Mouse (Mus musculus) mouse embryonic stem cell (cell line): Measurements from ENCODE around the gene Zscan20.

Experiments used
- in situ Hi-C, 2 experiments: fragments of 300-500 bp; cut with MboI; formaldehyde crosslinking; loops; 1 replicate in 1 of 2; 3 replicates in 1 of 2; pipeline ENCODE4 v1.14.3; 2019 to 2020; ENCODE audit warnings: low sequenced_read_pairs in 2 of 2, low pct_unique_long_range_greater_than_20kb in 1 of 2, mixed read lengths in 1 of 2; ENCODE audit not compliant: unreplicated experiment in 1 of 2

Gene Zscan20

DNA sequence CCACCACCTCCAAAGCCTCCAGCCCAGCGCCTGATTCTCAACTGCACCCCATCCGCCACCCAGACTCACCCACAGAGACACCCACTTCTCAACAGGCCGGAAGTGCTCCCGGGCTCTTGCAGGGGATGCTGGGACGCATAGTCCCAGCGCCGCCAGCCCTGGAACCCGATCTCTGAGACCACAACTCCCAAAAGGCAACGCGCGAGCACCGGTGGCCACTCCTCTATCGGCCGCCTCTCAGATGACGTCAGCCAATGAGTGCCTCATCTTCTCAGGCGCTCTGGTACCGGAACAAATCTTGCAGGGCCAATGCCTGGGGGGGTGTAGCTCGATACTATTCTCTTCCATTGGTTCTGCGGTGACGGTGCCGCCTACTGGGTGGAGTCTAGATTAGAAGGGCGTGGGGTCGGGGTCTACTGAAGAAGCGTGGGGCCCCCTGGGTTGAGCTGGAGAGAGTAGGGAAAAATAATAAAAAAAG lies at the start of gene Zscan20:
TSS of gene Zscan20 (minus strand) at position 174 of the 478 bp plus-strand sequence.
- in situ Hi-C loops = no loop called here

DNA sequence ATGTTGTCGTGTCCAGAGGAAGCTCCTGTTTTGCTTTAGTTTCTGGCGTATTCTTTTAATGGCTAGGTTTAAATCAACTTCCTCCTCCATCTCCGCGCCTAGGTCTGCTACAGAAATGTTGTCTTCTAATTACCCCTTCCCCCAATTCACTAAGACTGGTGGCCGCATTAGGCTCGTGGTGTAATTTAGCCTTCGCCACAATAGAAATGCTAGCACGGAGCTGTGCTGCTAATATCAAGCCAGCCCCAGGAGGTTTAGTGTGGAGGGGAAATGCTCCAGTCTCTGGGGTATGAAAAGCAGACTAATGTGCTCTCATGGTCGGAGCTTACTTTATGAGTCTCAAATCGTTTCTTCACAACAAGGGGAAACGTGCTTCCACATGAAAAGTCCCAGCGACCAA lies 45.5 kb upstream of the Zscan20 start:
- in situ Hi-C loops = no loop called here

DNA sequence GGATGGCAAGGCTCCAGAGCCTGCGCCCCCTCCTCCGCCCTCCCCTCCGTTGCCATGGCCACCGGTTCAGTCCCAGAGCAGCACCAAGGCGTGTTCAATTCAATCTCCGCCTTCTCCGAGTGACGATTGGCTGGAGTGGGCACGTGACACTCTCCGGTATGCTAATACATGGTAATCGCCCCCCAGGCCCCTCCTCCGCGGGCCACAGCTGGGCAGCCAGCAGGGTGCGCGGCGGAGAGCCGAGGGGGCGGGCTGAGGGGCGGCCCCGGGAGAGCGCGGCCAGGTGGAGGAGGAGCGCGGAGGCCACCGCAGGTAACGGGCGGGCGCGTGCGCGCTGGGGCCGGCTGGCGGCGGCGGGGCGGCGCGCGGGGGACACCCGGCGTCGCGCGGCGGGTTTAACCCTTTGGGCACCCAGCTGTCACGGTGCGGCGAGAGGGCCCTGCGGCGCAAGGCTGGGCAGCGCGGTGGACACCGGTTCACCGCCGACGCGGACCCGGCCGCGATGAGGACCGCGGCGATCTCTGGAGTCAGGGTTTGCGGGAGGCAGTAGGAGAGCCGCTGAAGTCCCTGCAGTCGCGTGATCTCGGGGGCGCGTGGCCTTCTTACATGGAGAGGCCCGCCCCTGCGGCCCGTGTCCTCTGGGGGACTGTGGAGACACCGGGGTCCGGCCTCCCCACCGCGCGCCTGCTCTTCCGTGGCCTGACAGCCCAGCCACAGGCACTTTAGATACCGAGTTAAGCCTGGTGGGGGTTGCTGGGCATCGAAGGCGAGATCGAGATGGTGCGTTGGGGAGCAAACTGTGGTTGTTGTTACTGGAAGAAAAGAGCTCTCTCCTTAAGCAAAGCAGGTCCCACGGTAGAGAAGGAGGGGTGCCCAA lies 44.8 kb upstream of the Zscan20 start, which contains the start of gene Phc2:
TSS of gene Phc2 (plus strand) at position 198 of the 877 bp plus-strand sequence.
- in situ Hi-C loops = no loop called here

DNA sequence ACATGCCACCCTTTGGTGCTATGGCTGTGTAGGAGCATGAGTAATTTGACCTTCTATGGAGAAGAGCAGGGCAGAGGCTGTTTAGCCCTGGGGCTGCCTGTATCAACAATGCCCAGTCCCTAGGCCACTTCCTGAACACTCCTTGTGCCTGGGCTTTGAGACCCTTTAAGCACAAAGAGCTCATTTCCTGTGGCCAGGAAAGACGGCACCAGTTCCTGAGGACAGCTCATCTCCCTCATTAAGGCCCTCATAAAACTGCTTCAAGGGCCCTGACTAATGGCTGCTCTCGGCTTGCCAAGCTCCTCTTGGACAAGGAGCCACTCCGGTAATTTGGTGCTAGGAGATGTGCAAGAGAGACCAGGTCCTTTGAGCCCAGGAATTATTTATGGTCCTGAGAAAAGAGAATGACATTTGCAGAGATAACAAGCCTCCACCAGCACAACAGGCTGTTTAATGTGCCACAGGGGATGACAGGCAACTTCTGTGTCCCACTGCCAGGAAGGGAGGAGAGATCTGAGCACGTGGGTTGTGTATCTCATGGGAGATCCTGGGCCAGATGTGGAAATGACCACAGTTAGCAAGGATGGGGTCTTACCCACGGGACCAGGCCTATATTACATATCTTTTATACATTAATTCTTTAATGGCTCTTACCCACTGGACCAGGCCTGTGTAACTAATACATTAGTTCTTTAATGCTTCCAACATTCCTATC lies 42.8 kb upstream of the Zscan20 start:
- in situ Hi-C loops = no loop called here

DNA sequence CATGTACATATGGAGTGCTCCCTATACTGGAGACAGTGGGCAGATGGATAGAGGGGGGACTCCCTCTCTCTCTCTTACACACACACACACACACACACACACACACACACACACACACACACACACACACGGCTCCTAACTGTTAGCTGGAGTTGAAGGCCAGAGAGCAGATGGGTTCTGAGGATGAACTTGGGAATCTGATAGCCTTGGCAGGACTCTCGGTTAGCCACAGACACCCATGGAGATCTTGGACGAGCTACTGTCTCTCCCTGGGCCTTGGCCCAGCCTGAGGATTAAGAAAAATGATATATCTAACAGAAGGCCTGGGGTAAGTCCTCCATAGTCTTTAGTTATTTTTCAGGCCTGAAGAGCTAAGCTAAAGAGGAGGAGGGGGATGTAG lies 41.6 kb upstream of the Zscan20 start:
- in situ Hi-C loops = no loop called here

DNA sequence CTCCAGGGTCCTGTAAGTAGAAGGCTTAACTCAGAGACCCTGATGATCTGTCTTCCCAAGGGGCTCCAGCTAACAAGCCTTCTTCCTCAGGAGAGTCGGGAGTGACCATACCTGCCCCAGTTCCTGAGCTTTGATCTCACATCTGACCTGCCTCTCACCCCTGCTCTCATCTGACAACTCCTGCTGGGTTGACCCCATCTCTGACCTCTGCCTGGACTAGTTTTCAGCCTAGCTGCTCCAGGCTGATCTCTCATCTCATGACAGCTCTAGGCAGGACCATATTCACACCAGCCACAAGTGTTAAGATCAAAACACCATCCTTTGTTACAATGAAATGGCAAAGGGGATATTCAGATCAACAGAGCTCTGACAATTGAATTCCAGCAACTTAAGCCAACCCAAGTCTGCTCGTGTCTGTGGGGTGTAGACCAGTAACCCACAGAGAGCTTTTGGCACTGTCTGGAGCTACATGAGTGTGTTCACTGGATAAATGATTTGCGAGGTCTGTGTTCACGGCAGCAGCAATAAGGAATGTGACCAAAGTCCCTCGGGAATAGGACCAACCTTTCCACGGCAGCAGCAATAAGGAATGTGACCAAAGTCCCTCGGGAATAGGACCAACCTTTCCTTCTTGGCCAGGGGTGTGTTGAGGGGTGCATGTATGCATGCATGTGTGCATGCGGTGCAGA lies 38.8 kb upstream of the Zscan20 start:
- in situ Hi-C loops = no loop called here

DNA sequence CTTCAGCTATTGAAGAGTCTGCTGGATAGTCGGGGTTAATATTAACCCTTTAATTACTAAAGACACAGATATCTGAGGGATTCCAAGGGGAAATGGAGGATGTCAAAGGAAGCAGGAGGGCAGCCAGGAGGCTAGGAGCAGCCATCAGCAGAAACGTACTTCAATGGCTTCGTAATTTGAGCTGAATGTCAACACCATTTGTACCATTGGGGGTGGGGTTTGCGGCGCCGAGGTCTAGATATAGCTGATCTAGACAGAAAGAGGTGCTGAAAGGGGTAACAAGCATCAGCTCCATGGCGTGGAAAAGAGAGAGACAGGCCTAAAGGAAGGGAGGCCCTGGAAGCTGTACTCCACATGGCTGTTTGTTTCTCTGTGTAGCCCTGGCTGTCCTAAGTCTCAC lies 36.9 kb upstream of the Zscan20 start:
- in situ Hi-C loops = no loop called here

DNA sequence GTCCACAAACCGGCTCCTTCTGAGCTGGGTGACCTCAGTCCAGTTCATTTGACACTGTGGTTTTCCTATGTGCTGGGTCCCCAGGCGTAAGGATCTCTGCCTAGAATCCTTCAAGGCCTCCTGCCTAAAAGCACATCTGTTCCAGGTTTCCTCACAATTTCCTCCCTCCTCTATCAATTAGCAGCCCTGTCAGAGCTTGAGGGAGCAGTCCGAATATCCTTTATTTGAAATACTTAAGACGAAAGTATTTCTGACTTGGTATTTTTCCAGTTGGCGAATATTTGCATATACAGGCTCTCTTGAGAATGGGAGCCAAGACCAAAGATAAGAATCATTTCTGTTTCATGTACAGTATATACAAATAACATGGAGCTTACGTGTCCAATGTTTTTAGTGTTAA lies 36.0 kb upstream of the Zscan20 start:
- in situ Hi-C loops = no loop called here

DNA sequence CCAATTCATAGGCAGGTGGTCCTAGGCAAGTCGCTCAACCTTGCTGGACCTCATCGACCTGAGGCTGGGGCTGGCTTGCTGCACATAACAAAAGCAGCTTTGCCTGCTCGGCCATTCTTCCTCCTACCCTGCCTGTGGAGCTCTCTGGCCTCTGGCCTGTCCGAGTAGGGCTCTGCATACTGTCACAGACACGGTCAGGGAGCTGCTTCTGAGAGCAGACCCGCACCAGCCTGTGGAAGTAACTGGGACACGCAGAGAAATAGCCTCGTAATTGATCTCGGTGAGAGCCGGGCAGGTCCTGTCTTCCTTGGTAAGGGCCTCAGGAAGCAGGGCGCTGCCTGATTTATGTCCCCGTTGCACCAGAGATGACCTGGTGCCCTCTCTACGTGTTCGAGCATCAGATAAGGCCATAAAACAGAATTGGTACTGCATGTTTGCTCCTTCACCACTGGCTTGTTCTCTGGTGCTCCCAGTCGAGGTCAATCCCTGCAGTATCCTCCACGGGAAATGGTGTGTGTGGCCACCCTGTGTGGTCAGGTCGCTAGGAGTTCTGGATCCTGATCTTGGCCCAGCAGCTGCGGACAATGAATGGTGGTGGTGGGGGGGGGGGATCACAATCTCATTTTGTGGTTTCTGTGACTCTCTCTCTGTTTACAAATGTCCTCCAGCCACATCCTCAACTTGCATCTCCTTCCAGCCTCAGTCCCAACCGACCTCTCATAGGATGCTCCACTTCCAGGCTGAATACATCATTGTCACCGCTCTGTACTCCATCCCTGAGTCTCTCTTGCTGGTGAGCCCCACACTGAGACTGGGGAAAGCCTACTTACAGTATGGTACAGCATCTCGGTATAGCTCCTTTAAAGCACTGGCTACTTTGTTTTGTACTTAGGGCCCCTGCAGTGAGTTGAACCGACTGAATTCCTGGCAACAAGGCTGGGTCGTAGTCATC lies 32.1 kb upstream of the Zscan20 start:
- in situ Hi-C loops = no loop called here

DNA sequence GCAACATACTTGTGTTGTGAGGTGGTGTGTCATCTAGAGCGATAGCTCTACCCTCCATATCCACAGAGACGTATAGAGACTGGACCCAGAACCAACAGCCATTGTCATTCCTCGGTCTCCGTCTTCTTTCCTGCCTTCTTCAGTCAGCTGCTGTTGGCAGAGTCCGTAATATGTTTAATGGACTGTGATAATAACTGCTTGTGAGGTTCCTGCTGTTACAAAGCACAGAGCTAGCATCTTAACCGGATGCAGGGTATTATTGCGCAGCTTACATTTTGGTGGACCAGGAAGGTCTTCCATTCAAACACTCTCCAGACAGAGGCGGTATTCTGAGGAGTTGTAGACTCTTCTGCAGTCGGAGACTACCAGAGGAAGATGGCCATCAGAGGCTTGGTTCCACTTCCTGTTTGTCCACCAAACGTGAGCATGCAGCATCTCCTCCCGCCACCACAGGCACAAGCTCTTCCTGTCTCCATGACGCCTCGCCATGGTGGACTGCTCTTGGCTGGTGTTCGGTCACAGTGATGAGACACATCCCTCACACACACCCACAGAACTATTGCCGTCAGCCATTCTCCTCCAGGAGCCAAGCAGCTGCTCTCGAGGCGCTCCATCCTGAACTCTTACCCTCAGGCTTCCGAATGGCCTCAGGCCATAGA lies 28.5 kb upstream of the Zscan20 start:
- in situ Hi-C loops = no loop called here

DNA sequence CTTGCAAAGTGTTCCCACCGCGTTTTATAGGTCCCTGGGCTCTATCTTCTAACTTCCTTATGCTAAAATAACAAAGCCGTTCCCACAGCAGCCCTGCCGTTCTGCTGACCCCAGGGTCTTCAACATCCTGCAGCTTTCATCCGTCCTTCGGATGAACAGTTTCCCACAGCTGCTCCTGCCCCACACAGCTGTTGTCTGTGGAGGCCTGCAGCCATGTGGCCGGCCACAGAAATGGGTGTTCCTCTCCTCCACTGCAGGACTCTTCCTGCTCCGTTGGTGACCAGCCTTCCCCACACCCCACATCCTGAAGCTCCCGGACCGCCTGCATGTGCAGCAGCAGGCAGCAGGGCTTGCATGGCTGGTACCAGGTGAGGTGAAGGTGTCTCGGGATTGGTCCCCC lies 27.4 kb upstream of the Zscan20 start:
- in situ Hi-C loops = no loop called here

DNA sequence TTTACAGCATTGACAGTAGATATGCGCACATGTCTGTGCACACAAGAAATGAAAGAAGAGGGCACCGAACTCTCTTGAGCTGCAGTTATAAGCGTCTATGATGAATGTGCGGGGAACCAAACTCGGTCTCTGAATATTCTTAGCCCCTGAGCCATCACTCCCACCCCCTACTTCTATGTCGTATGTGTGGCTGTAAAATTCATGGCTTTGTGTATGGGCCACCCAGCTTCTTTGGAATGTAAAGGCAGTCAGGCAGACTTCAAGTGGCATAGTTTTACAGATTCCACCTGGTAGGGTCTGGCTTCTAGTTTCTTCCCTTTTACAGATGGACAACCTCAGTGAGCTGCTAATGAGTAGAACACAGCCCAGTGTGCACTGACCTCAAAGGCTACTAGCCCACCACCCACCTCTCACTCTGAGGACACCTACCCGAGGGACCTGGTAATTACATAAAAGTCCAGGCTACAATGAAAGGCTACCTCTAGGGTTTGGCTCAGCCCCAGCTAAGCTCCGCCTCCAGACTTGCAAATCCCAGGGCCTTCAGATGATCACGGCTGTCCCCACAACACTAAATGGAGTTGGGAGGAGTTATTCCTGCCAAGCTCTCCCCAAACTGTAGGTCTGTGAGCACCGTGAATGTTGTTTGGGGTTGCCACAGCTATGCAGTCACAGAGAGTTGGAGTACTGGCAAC lies 26.1 kb upstream of the Zscan20 start:
- in situ Hi-C loops = no loop called here

DNA sequence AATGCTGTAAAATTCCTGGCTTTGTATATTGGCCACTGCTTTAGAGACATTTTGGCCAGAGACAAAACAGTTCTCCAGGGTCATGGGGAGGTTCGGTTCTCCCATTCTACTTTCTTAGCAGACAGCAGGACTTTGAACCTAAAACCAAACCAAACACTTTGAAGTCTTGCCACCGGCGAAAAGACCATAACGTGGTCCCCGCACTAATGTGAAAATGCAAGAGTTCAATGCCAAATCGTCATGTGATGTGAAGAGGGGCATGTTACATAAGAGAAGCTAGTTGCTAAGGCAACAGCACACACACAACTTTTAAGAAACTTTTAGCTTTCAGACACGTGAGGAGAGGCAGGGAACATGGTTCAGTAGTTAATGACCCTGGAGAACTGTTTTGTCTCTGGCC lies 25.6 kb upstream of the Zscan20 start:
- in situ Hi-C loops = no loop called here

DNA sequence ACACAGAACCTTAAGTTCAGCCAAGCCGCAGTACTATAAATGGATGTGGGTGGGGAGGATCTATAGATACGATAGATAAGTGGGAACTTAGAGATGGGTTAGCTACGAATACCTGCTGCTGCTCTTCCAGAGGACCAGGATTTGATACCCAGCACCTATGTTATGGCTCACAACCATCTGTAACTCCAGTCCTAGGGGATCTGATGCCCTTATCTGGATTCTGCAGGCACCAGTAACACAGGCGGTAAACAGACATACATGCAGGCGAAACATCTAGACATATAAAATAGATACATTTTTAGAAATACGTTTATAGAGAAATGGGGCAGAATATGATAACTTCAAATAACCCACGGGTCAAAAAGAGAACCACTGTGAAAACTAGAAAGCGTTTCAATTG lies 11.2 kb upstream of the Zscan20 start:
- in situ Hi-C loops = no loop called here

DNA sequence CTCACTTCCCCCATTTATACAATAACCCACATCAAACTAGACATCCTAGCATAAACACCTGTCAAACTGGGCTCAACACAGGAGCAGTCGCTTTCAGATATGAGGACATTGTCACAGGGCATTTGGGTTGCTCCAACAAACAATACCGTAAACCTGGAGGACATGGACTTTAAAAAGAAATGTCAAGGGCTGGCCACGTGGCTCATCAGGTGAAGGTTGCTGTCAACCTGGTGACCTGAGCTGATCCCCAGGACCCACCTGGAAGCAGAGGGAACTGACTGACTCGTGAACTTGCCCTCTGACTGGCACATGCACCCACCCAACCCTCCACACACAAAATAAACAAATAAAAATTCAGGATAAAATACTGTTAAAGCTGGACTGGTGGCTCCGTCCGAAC lies 10.7 kb upstream of the Zscan20 start:
- in situ Hi-C loops = no loop called here

DNA sequence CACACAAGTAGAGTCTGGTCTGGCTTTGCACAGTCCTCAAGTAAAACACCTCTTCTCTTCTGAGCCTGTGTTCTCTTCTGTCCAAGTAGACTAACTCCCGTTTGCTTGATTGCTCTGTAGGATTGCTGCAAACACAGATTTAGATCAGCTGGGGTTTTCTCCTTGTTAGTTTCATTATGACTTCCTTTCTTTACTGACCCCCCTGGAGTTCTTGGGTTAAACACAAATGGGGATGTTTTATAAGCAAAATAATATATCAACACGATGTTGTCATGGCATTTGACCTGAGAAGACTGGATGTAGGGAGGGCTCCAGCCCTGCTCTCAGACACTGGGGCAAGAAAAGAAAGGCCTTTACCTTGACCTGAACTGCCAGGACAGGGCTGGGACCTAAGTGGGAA lies 9.1 kb upstream of the Zscan20 start:
- in situ Hi-C loops = no loop called here

DNA sequence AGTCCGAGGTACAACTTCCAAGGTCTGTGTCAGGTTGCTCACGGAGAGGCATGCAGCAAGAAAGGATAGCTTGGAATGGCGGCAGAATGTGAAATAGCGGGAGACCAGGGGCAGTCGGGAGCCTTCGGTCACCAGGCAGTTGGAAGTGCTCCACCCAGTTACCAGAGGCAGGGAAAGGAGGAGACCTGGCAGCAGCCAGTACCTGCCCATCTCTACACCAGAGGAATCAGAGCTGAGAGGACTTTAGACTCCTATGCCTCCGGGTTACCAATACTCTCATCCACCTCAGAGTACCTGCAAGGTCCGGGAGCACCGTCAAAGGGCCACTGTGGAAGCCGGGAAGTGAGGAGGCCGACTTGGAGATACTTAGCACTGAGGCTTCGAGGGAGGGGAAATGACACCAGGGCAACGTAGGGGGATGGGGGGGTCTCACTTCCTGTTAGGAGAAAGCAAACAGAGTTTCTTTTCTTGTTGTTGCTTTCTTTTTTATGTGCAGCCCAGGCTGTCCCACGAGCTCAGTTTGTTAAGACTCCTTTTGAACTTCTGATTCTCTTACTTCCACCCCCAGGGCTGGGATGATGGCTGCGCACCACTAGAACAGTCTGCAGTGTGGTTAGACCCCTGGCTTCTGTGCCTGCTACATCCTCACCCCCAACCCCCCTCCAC lies 8.5 kb upstream of the Zscan20 start, which contains the start of gene Tlr12:
TSS of gene Tlr12 (minus strand) at position 374 of the 666 bp plus-strand sequence.
- in situ Hi-C loops = no loop called here
